Mouse (Mus musculus): ENCODE results near the gene Zfp2.

DNA sequence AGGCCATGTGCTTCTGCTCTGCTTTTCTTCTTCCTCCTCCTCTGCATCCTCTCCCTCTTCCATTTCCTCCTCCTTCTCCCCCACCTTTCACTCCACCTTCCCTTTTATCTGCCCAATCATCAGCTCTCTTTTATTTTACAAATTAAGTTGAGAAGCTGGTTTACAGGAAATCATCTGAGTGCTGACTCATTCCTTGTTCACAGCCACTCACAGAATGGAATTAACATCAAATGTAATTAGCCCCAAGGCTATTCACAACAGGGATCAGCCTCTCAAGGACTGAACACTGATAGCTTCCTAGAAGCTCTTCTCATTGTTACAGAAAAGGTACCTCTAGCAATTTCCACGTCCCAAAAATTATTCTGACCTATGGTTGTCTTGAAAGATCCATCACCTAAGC lies 18.6 kb downstream of the Zfp2 start:
- TF ChIP-seq CTCF (IDR thresholded peaks at IDR 0.05; ENCODE audit: borderline replicate concordance, insufficient read depth, low read length) (no peak), POLR2A (IDR thresholded peaks at IDR 0.05; ENCODE audit: low read depth, low read length) (no peak)
